ENCODE assay signal across 8 mouse cellular contexts in the genomic region with DNA sequence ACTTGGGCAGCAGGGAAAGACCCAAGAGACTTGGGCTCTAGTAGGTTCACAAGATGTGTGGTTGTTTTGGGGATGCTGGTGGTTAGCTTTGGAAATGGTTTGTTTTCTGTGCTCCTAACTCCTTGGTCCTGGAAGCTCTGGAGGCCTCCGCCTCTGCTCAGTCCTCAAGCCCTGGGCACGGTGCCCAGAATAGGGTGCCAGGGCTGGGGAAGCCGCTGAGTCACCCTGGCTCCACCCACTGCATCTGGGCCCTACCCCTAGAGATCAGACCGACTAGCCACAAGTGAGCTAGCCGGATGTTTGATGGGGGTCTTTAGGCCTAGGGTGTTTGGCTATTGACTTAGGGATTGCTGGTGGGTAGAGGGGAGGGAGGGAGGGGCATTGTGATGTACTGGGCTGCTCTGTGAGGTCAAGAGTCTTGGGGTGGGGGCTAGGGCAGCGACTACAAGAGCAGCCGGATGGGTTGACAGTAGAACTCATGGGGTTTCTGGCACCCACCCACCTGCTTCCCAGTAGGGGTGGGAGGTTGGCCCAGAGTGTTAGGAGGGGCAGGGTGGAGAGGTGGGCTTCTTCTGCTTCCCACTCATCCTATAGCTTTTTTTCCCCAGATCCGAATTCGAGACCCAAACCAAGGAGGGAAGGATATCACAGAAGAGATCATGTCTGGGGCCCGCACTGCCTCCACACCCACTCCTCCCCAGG. TPM values are rescaled to one million over a fixed set of nuclear protein-coding genes. Genes with fewer than 3 reads are reported as not detected.
A peak's percentile ranks its signal among the peaks of the same experiment; 100 is the strongest.
DNase-seq lines count a peak whose midpoint lies in the region; ATAC-seq lines count a peak whose summit lies in the region.

No protein-coding gene starts in this region.

- no peak overlapping the region for H3K4me2 ChIP-seq in embryonic facial prominence, embryonic 15.5 days (replicated peaks)
- no peak overlapping the region for H3K4me2 ChIP-seq in heart, embryonic 16.5 days (ENCODE audit: low read depth, low read length)

- intact Hi-C loops in left cerebral cortex, postnatal 25 days (cut with DNase I) = loop anchor here (2.0 kb wide), 1 partner anchor 15 kb away; a partner anchor contains a TSS

- 0 out of 2 replicates have a peak overlapping the region, but pooled peaks have one; percentile 2 for H3K27ac ChIP-seq in embryonic facial prominence, embryonic 15.5 days (replicated peaks)
- H3K27ac ChIP-seq in heart, embryonic 16.5 days (ENCODE audit: low read length) = no peak overlapping the region

- H3K4me1 ChIP-seq in embryonic facial prominence, embryonic 15.5 days = peaks cover 25% of the 10 kb centered on the region
- H3K4me1 ChIP-seq in heart, embryonic 16.5 days (ENCODE audit: control insufficient read depth, insufficient read depth, low read length) = peaks cover 26% of the 10 kb centered on the region

- DNase-seq in 416B (ENCODE audit: low read depth) = peak; percentile 90
- DNase-seq in adrenal gland, adult (ENCODE audit: inconsistent age in 2 of 2, low spot score in 1 of 2) = peak; percentile 95 to 97
- peak; percentile 64 to 84 for DNase-seq in left cerebral cortex, postnatal 25 days (ENCODE audit: low spot score in 2 of 2)
- peak; percentile 86 for DNase-seq in ovary, postnatal 36 days (ENCODE audit: low spot score)
- DNase-seq in embryo, embryonic 9.5 days (ENCODE audit: extremely low spot score) = no peak

- no peaks in the 10 kb centered on the region for H3K9me3 ChIP-seq in embryonic facial prominence, embryonic 15.5 days (replicated peaks)
- no peaks in the 10 kb centered on the region for H3K9me3 ChIP-seq in heart, embryonic 16.5 days (replicated peaks; ENCODE audit: control insufficient read depth, low read length)

- H3K9ac ChIP-seq in embryonic facial prominence, embryonic 15.5 days = no peak overlapping the region
- H3K9ac ChIP-seq in heart, embryonic 16.5 days (ENCODE audit: low read length) = no peak overlapping the region

- H3K36me3 ChIP-seq in embryonic facial prominence, embryonic 15.5 days = peaks cover 81% of the 10 kb centered on the region
- H3K36me3 ChIP-seq in heart, embryonic 16.5 days (ENCODE audit: control insufficient read depth, insufficient read depth) = peaks cover 71% of the 10 kb centered on the region

- H3K27me3 ChIP-seq in embryonic facial prominence, embryonic 15.5 days = no peaks in the 10 kb centered on the region
- H3K27me3 ChIP-seq in heart, embryonic 16.5 days (ENCODE audit: control insufficient read depth, insufficient read depth, low read length) = no peaks in the 10 kb centered on the region

- 70% methylated on average over 10 of the region's 10 CpGs for WGBS in embryonic facial prominence, embryonic 15.5 days
- 54% methylated on average over 10 of the region's 10 CpGs for WGBS in heart, embryonic 16.5 days

- ATAC-seq in embryonic facial prominence, embryonic 15.5 days (ENCODE audit: insufficient number of reproducible peaks, low FRiP score, low TSS enrichment, low read depth) = peak; percentile 24; the same call in 1 of the 2 replicates
- ATAC-seq in heart, embryonic 16.5 days (replicated peaks; ENCODE audit: extremely low read depth, insufficient read depth, low FRiP score) = peak; percentile 45; the same call in 1 of the 2 replicates
- ATAC-seq in CD4-positive, CD25-positive, alpha-beta regulatory T cell, adult 4 months = no peak

- H3K4me3 ChIP-seq in embryonic facial prominence, embryonic 15.5 days (replicated peaks) = no peak overlapping the region
- no peak overlapping the region for H3K4me3 ChIP-seq in heart, embryonic 16.5 days (ENCODE audit: low read length)

RNA-seq across cellular contexts. Expression of a gene that starts 10.0 kb away (rescaled TPM):
- polyA plus RNA-seq in embryonic facial prominence, embryonic 15.5 days (2015; fragmentation: Nextera tagmentation; extraction: Ambion mirVana) = 177 and 188 TPM in 2 replicates
- polyA plus RNA-seq in heart, embryonic 16.5 days (2015; fragmentation: Nextera tagmentation; extraction: Ambion mirVana) = 113 and 120 TPM in 2 replicates
- total RNA-seq in left cerebral cortex, postnatal 25 days (2021) = 100 to 1,000 TPM; 279 to 287 TPM
- polyA plus RNA-seq in CD4-positive, CD25-positive, alpha-beta regulatory T cell, adult 4 months (2017; shearing (Covaris generic)) = 10 to 100 TPM; 56.0 to 66.6 TPM

RNA-seq across cellular contexts. Expression of a gene that starts 14.9 kb away (rescaled TPM):
- polyA plus RNA-seq in embryonic facial prominence, embryonic 15.5 days (2015; fragmentation: Nextera tagmentation; extraction: Ambion mirVana) = 14.0 and 15.3 TPM in 2 replicates
- 7.5 and 9.2 TPM in 2 replicates for polyA plus RNA-seq in heart, embryonic 16.5 days (2015; fragmentation: Nextera tagmentation; extraction: Ambion mirVana)
- 100 to 1,000 TPM; 319 to 375 TPM for total RNA-seq in left cerebral cortex, postnatal 25 days (2021)
- under 1 TPM; 0.34 to 0.59 TPM for polyA plus RNA-seq in CD4-positive, CD25-positive, alpha-beta regulatory T cell, adult 4 months (2017; shearing (Covaris generic))

RNA-seq across cellular contexts. Expression of a gene that starts 26.7 kb away (rescaled TPM):
- 293 and 297 TPM in 2 replicates for polyA plus RNA-seq in embryonic facial prominence, embryonic 15.5 days (2015; fragmentation: Nextera tagmentation; extraction: Ambion mirVana)
- 245 and 248 TPM in 2 replicates for polyA plus RNA-seq in heart, embryonic 16.5 days (2015; fragmentation: Nextera tagmentation; extraction: Ambion mirVana)
- 100 to 1,000 TPM; 230 to 231 TPM for total RNA-seq in left cerebral cortex, postnatal 25 days (2021)
- polyA plus RNA-seq in CD4-positive, CD25-positive, alpha-beta regulatory T cell, adult 4 months (2017; shearing (Covaris generic)) = 100 to 1,000 TPM; 179 to 222 TPM

RNA-seq across cellular contexts. Expression of a gene that starts 39.3 kb away (rescaled TPM):
- polyA plus RNA-seq in embryonic facial prominence, embryonic 15.5 days (2015; fragmentation: Nextera tagmentation; extraction: Ambion mirVana) = 90.0 and 100 TPM in 2 replicates
- 49.0 and 51.8 TPM in 2 replicates for polyA plus RNA-seq in heart, embryonic 16.5 days (2015; fragmentation: Nextera tagmentation; extraction: Ambion mirVana)
- total RNA-seq in left cerebral cortex, postnatal 25 days (2021) = 10 to 100 TPM; 23.0 to 23.6 TPM
- polyA plus RNA-seq in CD4-positive, CD25-positive, alpha-beta regulatory T cell, adult 4 months (2017; shearing (Covaris generic)) = 10 to 100 TPM; 59.3 to 62.4 TPM

RNA-seq across cellular contexts. Expression of a gene that starts 39.4 kb away (rescaled TPM):
- 15.6 and 16.0 TPM in 2 replicates for polyA plus RNA-seq in embryonic facial prominence, embryonic 15.5 days (2015; fragmentation: Nextera tagmentation; extraction: Ambion mirVana)
- 3.8 TPM in 2 replicates for polyA plus RNA-seq in heart, embryonic 16.5 days (2015; fragmentation: Nextera tagmentation; extraction: Ambion mirVana)
- total RNA-seq in left cerebral cortex, postnatal 25 days (2021) = 10 to 100 TPM; 58.7 to 60.9 TPM
- polyA plus RNA-seq in CD4-positive, CD25-positive, alpha-beta regulatory T cell, adult 4 months (2017; shearing (Covaris generic)) = 1 to 10 TPM; 1.4 to 1.7 TPM
